Mouse (Mus musculus) megakaryocyte progenitor cell, adult 5-6 weeks (primary cell): ENCODE results near the gene Efcab2. TPM values are rescaled to one million over a fixed set of nuclear protein-coding genes. Genes with fewer than 3 reads are reported as not detected.
A peak's percentile ranks its signal among the peaks of the same experiment; 100 is the strongest.

Experiments
- ATAC-seq: replicated peaks from 2 replicates; pipeline ENCODE4 v1.8.0; 2016; ENCODE audit warnings: mild to moderate bottlenecking, moderate TSS enrichment, inconsistent platforms; ENCODE audit not compliant: poor library complexity
- total RNA-seq, 2 experiments: library from RNA; stranded (forward) in 1 of 2; stranded (reverse) in 1 of 2; fragments of 157-497, 149-512 nt in 1 of 2; fragments of 200-1000 nt in 1 of 2; gene quantifications; 2 replicates each; pipeline versions ENCODE4 v1.2.3 to v1.2.4; 2015 to 2017

Efcab2 gene
- total RNA-seq, 2 experiments from 2014 or later = 1.7 to 3.8 TPM

DNA sequence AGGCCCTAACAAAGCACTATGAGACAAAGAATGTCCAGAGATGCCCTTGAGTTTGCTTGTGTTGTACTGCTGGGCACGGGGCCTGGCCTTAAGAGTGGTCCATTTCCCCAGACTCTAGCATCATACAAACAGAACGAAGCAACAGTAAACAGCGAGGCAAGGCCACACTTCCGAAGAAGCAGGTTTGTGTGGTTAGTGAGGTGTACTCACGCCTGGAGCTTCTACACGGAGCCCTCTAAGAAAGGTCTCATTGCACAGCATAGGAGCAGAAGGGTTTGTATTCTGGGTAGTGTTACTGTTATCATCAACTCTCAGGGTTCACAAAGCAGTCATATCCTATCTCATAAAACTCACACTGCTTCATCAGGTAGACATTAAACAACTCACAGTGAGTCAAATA lies 61.7 kb downstream of the Efcab2 start:
- ATAC-seq = no peak

DNA sequence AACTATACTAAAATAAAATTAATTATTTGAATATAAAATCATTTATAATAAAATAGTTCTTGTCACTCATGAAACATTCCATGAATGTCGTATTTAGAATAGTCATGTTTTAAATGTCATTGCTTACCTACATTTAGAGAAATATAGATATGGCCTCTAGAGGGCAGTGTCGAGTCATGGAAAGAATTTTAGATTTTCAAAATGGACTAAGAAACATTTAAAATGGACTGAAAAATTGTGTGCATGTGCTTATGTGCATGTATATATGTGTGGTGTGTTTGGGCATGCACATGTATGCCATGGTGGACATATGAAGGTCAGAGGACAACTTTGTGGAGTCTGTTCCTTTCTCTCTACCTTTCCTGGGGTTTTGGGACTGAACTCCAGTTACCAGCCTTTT lies 62.4 kb downstream of the Efcab2 start:
- ATAC-seq = peak; percentile 26; the same call in 1 of the 2 replicates

DNA sequence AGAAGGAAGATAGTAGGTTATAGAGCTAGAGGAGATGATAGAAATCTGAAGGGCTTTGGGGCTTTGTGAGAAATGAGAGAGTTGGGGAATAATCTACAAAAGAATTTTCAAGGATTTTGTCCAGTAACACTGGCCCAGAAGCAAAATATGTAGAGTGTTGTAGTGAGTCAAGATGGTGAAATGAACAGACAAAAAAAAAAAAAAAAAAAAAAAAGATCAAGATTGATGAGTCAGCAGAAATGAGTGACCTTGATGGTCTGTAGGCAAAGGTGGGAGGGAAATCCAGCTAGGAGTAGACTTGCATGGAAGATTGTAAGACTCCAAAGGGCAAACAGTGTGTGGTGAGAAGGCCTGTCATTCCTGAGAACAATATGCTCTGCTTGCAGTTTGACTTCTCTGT lies 78.0 kb downstream of the Efcab2 start:
- ATAC-seq = no peak

DNA sequence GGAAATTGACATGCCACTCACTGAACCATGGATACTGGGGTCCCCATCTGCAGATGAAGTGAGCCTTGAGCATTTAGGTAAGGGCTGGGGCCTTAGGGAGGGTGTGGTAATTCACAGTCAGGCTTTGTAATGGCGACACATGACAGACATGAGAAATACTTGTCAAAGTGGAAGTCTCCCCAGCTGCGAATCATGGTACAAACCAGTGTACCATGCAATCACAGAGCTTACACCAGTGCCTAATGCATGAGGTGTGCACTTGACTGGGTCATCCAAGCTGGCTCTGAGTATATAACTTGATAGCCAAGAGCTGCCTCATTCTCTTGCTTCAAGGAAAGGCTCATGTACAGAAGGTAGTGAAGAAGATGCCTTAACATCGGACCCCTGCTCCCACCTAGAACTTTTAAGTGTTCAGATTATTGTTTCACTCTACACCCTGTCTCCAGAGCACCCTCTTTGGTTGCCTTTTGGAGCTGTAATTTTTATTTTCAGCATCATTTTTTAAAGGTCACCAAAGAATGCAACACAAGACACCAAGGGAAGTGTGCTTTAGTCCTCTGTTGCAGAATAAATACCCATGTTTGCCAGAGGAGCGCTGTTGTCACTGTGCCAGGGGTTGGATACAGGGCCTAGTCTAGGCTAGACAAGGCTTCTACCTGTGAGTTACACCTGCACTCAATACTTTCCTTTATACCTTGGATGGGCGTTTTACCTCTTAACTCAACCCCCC lies 79.4 kb downstream of the Efcab2 start:
- ATAC-seq = no peak

DNA sequence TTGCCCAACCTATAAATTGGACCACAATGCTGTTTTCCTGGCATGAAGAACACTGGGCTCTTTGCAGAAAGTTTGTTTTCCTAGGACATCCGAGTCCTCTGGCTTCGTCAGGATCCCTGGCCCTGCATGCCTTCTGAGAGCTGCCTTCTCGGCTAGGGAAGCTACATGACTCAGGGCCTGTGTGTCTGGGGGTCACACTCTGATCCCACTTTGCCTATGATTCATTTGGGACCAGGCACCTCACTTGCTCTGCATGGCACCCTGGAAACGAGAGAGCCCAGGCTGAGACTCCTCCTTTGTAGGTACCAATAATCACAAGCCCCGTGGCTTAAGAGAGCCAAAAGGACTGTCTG lies 80.0 kb downstream of the Efcab2 start:
- no peak for ATAC-seq

DNA sequence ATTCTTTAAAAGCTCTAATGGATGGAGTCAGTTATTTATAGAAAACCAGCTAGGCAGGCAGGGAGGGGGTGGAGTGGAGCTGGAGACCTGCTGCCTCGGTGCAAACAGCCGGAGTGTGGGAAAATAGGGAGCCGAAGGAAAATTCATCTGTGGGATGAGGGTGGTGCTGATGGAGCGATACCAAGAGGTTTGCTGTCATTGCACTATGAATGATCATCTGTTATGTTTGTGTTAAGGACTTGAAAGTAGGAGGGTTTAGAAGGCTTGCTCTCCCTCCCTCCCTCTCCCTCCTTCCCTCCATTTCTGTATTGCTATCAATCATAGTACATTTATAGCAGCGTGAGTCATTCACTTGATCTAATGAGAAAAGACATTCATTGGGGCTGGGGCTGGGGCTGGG lies 80.9 kb downstream of the Efcab2 start:
- no peak for ATAC-seq

DNA sequence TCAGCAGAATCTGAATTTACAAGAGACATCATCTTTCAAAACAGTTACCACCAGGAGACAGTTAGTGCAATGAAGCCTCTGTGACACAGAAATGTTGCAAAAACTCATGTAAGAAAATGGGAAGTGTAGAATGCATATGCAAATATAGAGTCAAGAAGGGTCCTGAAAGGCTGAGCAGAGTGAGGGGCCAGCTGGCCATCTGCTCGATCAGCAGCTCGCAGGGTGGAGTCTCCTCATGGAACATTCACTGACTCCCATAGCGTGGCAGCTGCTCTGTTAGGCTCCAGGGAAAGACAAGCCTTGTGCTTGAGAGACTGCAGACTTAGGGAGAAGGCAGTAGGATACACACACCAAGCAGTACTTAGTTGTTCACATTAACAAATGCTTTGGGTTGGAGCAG lies 83.2 kb downstream of the Efcab2 start:
- peak; percentile 72 for ATAC-seq

DNA sequence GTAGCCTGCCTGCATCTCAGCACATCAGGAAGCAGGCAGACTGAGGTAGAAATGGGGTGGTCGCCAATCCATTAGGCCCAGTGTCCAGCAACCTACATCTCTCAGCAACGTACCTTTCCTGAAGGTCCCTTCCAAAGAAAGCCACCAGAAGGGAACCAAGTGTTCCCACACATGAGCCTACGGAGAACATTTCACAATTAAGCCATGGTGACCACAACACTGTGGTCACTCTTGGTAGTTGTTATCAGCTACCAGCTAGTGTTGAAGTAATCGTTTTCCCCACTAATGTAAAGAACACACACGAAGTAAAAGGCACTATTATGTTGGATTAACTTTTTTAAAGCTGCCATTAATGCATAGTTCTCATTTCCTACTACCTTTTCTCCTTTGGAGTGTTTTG lies 85.8 kb downstream of the Efcab2 start:
- peak; percentile 67 for ATAC-seq

DNA sequence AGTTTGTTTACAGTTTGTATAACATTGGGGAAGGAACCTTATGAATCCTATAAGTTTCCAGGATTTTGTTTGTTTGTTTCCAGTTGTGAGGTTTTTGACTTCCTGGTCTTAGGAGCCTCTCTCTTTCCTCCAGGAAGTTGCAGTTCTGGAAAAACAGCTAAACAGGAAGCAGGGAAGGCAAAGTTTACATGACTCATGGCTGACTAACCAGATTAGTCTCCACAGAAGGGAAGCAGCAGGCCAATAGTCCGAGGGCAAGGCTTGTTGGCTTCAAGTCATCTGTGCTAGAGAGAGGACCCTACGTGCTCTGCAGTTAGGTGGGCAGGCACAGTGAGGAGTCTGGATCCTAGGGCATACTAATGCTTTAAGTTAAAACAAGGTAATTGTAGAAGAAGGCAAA lies 86.6 kb downstream of the Efcab2 start:
- ATAC-seq = 0 out of 2 replicates have a peak, but pooled peaks have one; percentile 15

DNA sequence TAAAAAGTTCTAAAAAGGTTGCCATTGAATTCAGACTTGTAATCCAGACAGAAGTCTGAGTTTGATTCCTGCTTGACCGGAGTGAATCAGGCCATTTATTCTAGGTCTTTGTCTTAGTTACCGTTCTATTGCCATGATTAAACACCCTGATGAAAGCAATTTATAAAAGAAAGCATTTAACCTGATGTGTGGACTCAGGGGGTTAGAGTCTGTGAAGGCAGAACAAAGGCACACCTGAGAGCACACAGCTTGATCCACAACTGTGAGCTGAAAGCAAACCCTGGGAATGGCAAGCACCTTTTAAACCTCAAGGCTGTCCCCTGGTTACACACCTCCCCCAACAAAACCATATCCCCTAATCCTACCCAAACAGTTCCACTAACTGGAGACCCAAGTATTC lies 90.3 kb downstream of the Efcab2 start:
- no peak for ATAC-seq

DNA sequence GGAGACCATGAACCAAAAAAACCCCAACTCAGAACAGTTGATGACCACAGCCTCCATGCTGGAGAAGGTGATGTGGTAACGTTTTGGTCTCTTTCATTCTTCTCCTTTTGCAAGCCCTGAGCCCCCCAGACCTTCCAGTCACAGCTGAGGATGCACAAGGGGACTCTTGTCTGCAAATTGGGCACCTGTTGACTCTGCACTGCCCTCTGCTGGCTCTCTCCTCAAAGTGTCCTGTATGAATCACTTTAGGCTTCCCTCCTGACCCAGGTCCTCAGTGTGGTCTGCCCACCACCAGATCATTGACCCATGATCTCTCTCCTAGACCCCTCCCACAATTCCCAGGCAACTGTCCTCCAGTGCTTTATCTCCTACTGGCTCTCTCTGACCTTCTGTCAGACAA lies 91.0 kb downstream of the Efcab2 start:
- ATAC-seq = peak; percentile 94

DNA sequence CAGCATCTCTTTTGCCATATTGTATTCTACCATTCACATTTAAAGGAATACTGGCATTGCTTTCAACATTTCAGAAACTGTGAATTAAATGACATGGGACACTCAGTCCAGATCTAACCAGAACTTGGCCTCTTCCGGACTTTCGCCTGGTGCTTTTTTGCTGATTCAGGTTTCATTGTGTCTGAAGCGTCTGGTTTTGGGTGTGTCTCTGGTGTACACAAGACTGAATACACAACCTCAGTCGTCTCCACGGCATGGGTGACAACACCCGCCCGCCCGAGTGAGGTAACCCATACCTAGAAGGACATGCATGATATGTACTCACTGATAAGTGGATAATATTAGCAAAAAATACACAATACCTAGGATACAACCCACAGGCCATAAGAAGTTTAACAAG lies 101.1 kb downstream of the Efcab2 start:
- ATAC-seq = no peak

DNA sequence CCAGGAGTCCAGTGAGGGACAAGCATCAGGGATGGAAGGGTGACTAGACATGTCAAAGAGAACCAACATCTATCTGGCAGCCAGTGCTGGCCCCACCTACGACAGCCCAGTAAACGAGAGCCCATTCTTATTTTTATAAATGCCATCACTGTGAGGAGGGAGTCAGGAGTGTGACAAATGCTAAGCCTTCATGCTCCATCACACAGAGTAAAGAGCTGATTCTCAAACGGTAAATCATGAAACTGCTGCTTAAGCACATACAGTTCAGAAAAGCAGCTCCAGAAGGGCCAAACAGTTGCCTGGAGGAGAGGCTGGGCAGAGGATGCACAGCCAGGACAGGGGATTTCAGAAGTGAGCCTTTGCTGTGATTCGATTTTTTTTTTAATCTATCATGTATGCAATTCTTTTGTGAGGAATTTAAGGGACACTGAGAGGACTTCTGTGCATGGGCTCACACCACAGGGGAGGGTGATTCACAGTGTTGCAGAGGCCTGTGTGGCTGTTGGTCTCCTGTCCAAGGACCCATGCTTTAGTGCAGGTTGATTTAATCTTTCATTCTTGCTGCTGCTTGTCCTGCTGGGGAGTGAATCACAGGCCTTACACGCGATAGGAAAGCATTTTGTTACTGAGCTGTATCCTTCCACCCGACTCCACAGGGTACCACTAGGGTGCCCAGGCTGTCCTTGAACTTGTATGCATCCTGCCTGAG lies 106.6 kb downstream of the Efcab2 start:
- ATAC-seq = no peak

DNA sequence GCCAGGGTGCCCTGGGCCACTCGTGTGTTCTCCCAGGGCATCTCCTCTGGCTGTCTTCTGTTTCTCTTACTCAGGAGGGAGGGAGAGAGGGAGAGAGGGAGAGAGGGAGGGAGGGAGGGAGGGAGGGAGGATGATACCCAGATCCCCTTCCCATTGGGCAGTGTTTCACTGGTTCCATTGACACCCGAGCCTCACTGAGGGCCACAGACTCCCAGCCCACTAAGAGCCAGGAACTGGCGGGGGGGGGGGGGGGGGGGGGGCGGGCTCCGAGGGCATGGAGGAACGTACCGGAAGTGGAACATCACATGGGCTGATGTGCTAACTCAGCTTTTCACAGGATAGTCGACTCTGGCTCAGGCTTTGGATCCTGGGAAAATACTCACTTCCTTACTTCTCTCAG lies 108.1 kb downstream of the Efcab2 start:
- ATAC-seq = peak; percentile 42; the same call in 1 of the 2 replicates

DNA sequence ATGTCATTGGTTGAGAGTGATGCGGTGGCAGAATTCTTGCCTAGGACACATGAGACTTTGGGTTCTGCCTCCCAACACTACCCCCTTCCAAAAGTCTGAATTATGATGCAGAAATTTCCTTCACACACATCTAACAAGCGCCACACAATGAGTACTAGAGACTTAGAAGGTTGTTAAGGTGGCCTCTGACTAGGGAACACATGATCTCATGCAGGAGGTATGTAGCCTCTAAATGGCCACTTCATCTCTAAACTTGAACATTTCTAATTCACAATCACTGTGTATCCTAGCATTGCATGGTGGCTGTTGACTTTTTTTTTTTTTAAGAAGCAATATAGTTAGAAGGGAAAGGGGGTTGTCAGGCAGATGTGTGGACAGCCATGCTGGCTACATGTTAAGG lies 110.0 kb downstream of the Efcab2 start:
- no peak for ATAC-seq

DNA sequence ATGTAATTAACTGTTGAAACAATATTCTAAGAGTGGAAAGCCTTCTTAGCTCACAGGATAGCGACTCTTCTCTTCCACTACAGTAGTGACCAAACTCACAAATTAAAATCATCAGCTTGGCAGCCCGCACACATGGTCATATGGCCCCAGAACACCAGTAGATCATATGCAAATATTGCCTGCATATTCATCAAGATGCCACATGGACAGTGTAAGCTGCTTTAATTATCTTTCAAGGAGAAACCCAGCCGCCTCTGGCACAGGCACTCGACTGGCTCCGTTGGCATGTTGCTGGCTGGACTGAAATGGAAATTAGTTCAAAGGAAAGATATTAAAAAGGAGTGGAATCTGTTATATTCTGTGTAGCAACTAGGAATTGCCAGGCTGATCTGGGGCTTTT lies 116.5 kb downstream of the Efcab2 start:
- no peak for ATAC-seq

DNA sequence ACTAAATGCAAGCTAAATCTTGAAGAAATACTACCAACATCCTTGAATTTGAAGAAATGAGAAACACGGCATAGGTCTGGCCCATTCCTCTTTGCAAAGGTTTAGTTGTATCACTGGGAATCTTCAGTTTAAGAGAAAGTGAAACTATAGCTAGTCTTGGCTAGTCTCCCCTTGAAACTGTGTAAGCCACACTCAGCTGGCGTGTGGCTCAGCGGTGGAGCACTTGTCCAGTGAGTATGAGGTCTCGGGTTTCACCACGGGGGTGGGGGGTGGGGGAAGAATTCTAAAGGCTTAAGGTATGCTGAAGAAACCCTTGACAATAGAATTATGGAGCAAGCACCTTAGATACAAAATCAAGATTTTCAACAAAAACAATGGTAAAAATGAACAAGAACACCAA lies 117.3 kb downstream of the Efcab2 start:
- no peak; the same call in 1 of the 2 replicates for ATAC-seq

DNA sequence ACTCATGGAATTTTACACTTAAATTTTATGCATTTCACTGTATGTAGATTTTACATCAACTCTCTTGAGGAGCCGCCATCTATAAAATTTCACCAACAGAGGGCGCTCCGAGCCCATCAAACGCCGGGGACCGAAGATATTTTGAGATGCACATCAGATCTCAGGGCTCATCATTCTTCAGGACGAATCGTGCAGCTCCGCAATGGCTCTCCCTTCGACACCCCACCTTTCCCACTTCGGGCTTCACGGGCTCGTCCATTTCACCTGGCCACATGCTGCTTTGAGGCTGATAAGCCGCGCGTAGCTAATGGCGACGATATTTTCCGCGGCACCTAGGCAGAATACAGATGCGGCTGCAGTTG lies 121.3 kb downstream of the Efcab2 start:
- peak; percentile 49 for ATAC-seq

DNA sequence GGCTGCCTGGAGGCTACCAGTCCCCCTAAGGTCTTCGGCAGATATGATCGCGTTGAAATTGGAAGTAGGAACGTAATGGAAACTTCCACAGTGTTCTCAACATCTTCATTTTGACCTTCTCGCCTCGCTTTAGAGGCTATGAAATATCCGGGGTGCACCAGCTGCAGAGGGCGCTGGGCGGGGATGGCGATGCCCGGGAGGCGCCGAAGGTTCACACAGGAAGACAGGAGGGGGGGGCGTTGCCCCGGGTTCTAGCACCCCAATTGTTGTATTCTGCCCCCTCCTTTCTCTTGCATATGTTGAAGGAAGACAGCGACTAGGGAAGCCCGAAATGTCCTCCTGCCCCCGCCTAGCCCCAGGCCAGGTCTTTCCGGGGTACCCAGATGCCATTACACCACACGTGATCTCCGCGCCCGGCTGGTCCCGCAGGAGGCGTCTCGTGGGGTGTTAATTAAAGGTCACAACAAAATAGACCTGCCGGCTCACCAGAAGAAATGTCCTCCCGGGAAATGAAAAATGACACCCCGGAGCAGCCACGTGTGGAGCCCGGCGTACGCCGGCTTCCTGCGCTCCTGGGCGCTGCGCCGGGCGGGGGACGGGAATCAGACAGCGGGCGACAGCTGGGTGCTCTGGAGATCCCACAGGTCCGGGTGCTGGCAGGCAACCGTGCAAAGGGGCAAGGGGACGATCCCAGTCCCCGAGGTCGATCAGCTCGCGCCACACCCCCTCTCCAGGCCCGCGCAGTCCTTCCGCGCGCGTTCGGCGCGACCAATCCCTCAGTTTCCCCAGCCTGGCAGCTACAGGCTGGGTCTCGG lies 121.9 kb downstream of the Efcab2 start:
- peak; percentile 33 for ATAC-seq

DNA sequence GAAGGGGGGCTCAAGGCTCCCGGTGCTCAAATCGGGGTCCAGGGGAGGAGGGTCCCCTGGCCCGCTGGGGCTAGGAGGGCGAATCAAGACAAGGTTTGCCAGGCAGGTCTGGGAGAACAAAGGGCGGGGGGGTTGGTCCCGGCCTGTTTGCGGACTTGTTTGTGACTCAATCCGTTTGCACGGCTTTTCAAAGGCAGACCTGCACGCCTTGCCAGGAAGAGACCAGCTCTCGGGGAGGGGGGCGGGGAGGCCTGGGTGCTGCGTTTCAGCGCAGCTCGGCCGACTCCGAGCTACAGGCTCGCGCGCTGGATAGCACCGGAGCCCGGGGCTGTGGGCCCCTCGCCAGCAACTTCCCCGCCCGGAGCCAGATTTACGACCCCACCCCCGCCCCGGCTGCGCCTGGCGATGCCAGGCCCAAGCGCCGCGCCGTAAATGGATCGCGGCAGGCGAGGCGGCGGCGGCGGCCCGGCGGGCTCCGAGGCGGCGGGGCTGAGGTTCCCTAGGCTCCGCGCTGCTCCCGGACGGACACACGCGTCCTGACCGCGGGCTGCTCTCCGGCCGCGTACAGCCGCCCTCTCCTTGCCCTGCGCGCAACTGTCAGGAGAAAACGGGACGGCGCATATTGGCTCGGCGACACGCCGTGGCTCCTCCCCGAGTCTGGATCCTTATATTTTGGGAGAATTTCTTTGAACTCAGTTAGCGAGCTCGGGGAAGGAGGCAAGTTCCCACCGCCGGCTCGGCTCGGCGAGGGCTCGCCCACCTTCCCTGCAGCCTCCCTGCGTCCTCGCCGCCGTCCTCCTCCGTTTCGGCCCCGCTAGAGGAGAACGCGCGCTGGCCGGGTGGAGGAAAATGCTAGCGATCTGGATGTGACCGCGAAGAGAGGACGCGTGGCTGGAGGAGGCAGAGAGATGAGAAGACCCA lies 122.8 kb downstream of the Efcab2 start, which contains the start of gene Kif26b:
Gene Kif26b (plus strand): TSS at position 695 of the 921 bp plus-strand sequence.
- no peak for ATAC-seq
